Mouse (Mus musculus) B cell, adult 2 months (primary cell): Measurements from ENCODE around the gene Vamp9.

ENCODE experiments used
- DNase-seq, 2 experiments: peaks; one replicate each; pipeline ENCODE4 v3.0.0; 2022

Gene Vamp9

GRCm38 (mm10) chr5:99941776-99942502 is 35.9 kb downstream of the Vamp9 start:
- no peak for DNase-seq

GRCm38 (mm10) chr5:99952513-99952912 is 46.5 kb downstream of the Vamp9 start:
- DNase-seq, result no peak

GRCm38 (mm10) chr5:99953883-99954282 is 47.8 kb downstream of the Vamp9 start:
- DNase-seq, result no peak

GRCm38 (mm10) chr5:99958666-99959065 is 52.6 kb downstream of the Vamp9 start:
- no peak for DNase-seq

- DNase-seq, result no peak
These were observed 53.3 kb downstream of the Vamp9 start for GRCm38 (mm10) chr5:99959236-99959936.

- DNase-seq, result no peak
These were observed 53.9 kb downstream of the Vamp9 start for GRCm38 (mm10) chr5:99959960-99960359.

- DNase-seq, result no peak
These were observed 67.9 kb downstream of the Vamp9 start for GRCm38 (mm10) chr5:99973941-99974340.

GRCm38 (mm10) chr5:99975061-99975460 is 69.0 kb downstream of the Vamp9 start:
- DNase-seq, result no peak

- peak in 1 of 2 experiments; percentile 23 for DNase-seq
These were observed 69.7 kb downstream of the Vamp9 start for GRCm38 (mm10) chr5:99975776-99976175.

- no peak for DNase-seq
These were observed 70.4 kb downstream of the Vamp9 start for GRCm38 (mm10) chr5:99976334-99976955.

GRCm38 (mm10) chr5:99977516-99978301 is 71.7 kb downstream of the Vamp9 start:
- DNase-seq, result peak; percentile 62 to 68

- peak; percentile 91 for DNase-seq
These were observed 72.8 kb downstream of the Vamp9 start, which contains the start of the genes Hnrnpd and 4930524J08Rik for GRCm38 (mm10) chr5:99978699-99979442. TSS of gene Hnrnpd (minus strand) at chr5:99978938. TSS of gene 4930524J08Rik (plus strand) at chr5:99979061.

- DNase-seq, result peak in 1 of 2 experiments; percentile 24
These were observed 77.5 kb downstream of the Vamp9 start for GRCm38 (mm10) chr5:99983452-99984061.

GRCm38 (mm10) chr5:99994166-99994565 is 88.1 kb downstream of the Vamp9 start:
- DNase-seq, result no peak

- no peak for DNase-seq
These were observed 88.6 kb downstream of the Vamp9 start for GRCm38 (mm10) chr5:99994680-99995079.

- no peak for DNase-seq
These were observed 94.0 kb downstream of the Vamp9 start for GRCm38 (mm10) chr5:100000048-100000447.

- DNase-seq, result no peak
These were observed 94.4 kb downstream of the Vamp9 start for GRCm38 (mm10) chr5:100000500-100000899.
